Mouse (Mus musculus) T-helper 17 cell (primary cell): ENCODE results near the gene Atp1a4.

Experiments used
- in situ Hi-C, 2 experiments: fragments of 300-600 bp; cut with MboI, MseI; formaldehyde crosslinking; loops; 1 replicate in 1 of 2; 2 replicates in 1 of 2; pipeline ENCODE4 v1.15.1; 2025; ENCODE audit warnings: high pct_unique_total_duplicates in 2 of 2

Gene Atp1a4

GRCm38 (mm10) chr1:172198996-172199395 lies 59.2 kb downstream of the Atp1a4 start:
- in situ Hi-C loops = no loop called here

GRCm38 (mm10) chr1:172198316-172198715 lies 59.9 kb downstream of the Atp1a4 start:
- in situ Hi-C loops = no loop called here

- in situ Hi-C loops = no loop called here
Observed at GRCm38 (mm10) chr1:172197851-172198250, 60.4 kb downstream of the Atp1a4 start.

GRCm38 (mm10) chr1:172197146-172197545 lies 61.1 kb downstream of the Atp1a4 start:
- in situ Hi-C loops = no loop called here

- in situ Hi-C loops = no loop called here
Observed at GRCm38 (mm10) chr1:172194435-172194834, 63.8 kb downstream of the Atp1a4 start.

GRCm38 (mm10) chr1:172192217-172192616 lies 66.0 kb downstream of the Atp1a4 start:
- in situ Hi-C loops = no loop called here

- in situ Hi-C loops = no loop called here
Observed at GRCm38 (mm10) chr1:172191578-172191977, 66.6 kb downstream of the Atp1a4 start.

GRCm38 (mm10) chr1:172188891-172189290 lies 69.3 kb downstream of the Atp1a4 start:
- in situ Hi-C loops = no loop called here

GRCm38 (mm10) chr1:172186401-172187289 lies 71.6 kb downstream of the Atp1a4 start:
- in situ Hi-C loops = no loop called here

- in situ Hi-C loops = no loop called here
Observed at GRCm38 (mm10) chr1:172183915-172184314, 74.3 kb downstream of the Atp1a4 start.

GRCm38 (mm10) chr1:172183056-172183455 lies 75.2 kb downstream of the Atp1a4 start:
- in situ Hi-C loops = no loop called here

- in situ Hi-C loops = no loop called here
Observed at GRCm38 (mm10) chr1:172181777-172182176, 76.4 kb downstream of the Atp1a4 start.

- in situ Hi-C loops = no loop called here
Observed at GRCm38 (mm10) chr1:172180881-172181280, 77.3 kb downstream of the Atp1a4 start.

- in situ Hi-C loops = no loop called here
Observed at GRCm38 (mm10) chr1:172179102-172179501, 79.1 kb downstream of the Atp1a4 start.

- in situ Hi-C loops = no loop called here
Observed at GRCm38 (mm10) chr1:172177791-172178190, 80.4 kb downstream of the Atp1a4 start.
